Mouse (Mus musculus) midbrain, postnatal 0 days (tissue): ENCODE data around the gene Chn2. TPM values are rescaled to one million over a fixed set of nuclear protein-coding genes. Genes with fewer than 3 reads are reported as not detected.

ENCODE experiments used
- ATAC-seq: fragments of 200-750 bp; cut with Nextera tagmentation; 2 replicates; pipeline ENCODE4 v1.8.0; 2017; ENCODE audit warnings: moderate number of reproducible peaks, mild to moderate bottlenecking, moderate TSS enrichment, moderate library complexity; ENCODE audit not compliant: low FRiP score
- DNase-seq: peaks from one replicate; pipeline ENCODE4 v3.0.0-alpha.2; 2015; ENCODE audit warnings: low spot score
- H3K27ac ChIP-seq: fragments of 300-500 bp; sonication (generic); 2 replicates; pipeline ENCODE4 v1.5.1; 2014; ENCODE audit warnings: low read depth, mild to moderate bottlenecking, low read length, mixed read lengths
- H3K27me3 ChIP-seq: fragments of 300-500 bp; sonication (generic); 2 replicates; pipeline ENCODE4 v1.6.1; 2014; ENCODE audit warnings: low read length, control low read depth, mixed read lengths; ENCODE audit not compliant: insufficient read depth
- H3K36me3 ChIP-seq: fragments of 300-500 bp; sonication (generic); 2 replicates; pipeline ENCODE4 v1.6.1; 2014; ENCODE audit warnings: low read length, control low read depth, mixed read lengths; ENCODE audit not compliant: insufficient read depth
- H3K4me1 ChIP-seq: fragments of 300-500 bp; sonication (generic); 2 replicates; pipeline ENCODE4 v1.6.1; 2014; ENCODE audit warnings: mild to moderate bottlenecking, control low read depth, antibody characterized with exemption, low read length, mixed read lengths; ENCODE audit not compliant: insufficient read depth
- H3K4me2 ChIP-seq: fragments of 300-500 bp; sonication (generic); 2 replicates; pipeline ENCODE4 v1.6.1; 2014; ENCODE audit warnings: low read depth, mild to moderate bottlenecking, low read length, mixed read lengths; ENCODE audit not compliant: poor library complexity, severe bottlenecking
- H3K4me3 ChIP-seq: fragments of 300-500 bp; sonication (generic); 2 replicates; pipeline ENCODE4 v1.5.1; 2014; ENCODE audit warnings: low read depth, mild to moderate bottlenecking, low read length, moderate library complexity
- H3K9ac ChIP-seq: fragments of 300-500 bp; sonication (generic); replicated peaks from 2 replicates; pipeline ENCODE4 v1.6.1; 2014; ENCODE audit warnings: mild to moderate bottlenecking, low read length, moderate library complexity, mixed read lengths; ENCODE audit not compliant: poor library complexity, severe bottlenecking
- H3K9me3 ChIP-seq: fragments of 300-500 bp; sonication (generic); 2 replicates; pipeline ENCODE4 v1.6.1; 2016; ENCODE audit warnings: low read length, control low read depth
- CTCF ChIP-seq: IDR thresholded peaks from 2 replicates; pipeline ENCODE4 v1.5.1; 2016; ENCODE audit warnings: antibody characterized with exemption, mild to moderate bottlenecking
- WGBS: fragments of 180-500 bp; shearing (Covaris S2); extraction: QIAGEN DNeasy Blood & Tissue Kit; methylation state at CpG from one replicate; pipeline ENCODE4 v1.1.7; 2014; 5-methylcytosine and 5-hydroxymethylcytosine counted together
- polyA plus RNA-seq: library from polyadenylated mRNA; unstranded; fragments of >200 nt; fragmentation: Nextera tagmentation; extraction: Ambion mirVana; gene quantifications from 2 replicates; pipeline ENCODE4 v1.2.1, GENCODE M21; 2015
- total RNA-seq: library from RNA; depleted of rRNA; stranded (reverse); fragments of >200 nt; gene quantifications from 2 replicates; pipeline ENCODE4 v1.2.3, GENCODE M21; 2014

The Chn2 gene
- total and polyA plus RNA-seq, 2 experiments from 2014 or later = 21.4 to 36.4 TPM

DNA sequence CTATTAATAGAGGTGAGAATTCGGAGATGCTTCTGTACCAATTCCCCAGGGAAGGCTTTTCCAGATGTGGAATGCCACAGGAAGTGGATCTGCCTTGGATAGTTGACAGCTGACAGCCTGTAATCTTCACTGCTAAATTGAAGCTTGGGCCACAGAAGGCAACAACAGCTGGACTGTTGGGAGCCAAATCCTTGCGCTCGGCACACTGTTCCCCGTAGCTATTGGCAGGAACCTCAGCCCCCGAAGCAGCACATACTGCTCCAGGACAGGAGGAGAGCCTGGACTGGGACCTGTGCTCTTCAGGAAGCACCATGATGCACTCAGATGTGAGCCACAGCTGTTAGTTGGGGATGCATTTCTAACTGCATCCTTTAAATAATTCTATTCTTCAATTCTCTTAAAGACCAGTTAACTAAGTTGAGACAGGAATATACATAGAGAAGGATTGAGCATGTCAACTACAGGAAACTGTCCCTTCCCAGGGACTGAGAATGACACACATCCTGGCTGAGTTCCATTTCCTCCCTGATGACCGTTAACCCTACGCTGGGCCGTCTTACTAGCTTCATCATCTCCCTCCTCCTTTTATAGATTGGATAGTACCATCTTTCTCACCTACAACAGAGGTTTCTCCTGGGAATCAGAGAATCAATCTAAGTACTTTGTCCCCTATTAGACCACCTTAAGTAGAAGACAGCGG is 64.1 kb downstream of the Chn2 start:
- ATAC-seq = no peak

DNA sequence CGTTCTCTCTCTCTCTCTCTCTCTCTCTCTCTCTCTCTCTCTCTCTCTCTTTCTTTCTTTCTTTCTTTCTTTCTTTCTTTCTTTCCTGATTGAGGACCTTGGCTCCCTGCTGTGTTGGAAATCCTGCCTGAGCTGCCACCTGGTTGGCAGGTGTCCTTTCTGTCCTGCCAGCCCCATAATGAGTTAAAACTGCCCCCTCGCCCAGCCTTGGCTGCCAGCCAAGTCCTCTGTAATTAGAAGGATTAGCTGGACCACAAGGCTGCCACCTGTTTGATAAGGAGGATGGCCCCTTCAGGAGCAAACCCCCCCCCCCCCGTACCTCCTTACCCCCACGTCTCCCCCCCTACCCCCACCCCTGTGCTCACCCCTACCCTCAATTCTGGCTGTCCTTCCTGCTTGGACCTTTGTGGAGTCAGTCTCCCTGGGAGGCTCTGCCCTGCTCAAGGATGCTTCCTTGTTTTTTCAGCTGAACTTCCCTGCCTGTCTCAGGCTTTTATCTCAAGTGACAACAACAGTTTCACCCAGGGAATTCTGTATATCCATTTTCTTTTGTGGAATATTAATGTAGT is 72.1 kb downstream of the Chn2 start:
- H3K4me2 ChIP-seq = no peak overlapping the region
- TF ChIP-seq CTCF = no peak
- no peaks in the 10 kb centered on the region for H3K36me3 ChIP-seq
- 10% methylated on average over 3 of the region's 4 CpGs for WGBS
- no peaks in the 10 kb centered on the region for H3K27me3 ChIP-seq
- H3K4me3 ChIP-seq = no peak overlapping the region
- H3K4me1 ChIP-seq = no peaks in the 10 kb centered on the region
- ATAC-seq (no peak), DNase-seq (peak; percentile 62)
- H3K9me3 ChIP-seq = no peaks in the 10 kb centered on the region
- H3K27ac ChIP-seq = no peak overlapping the region
- H3K9ac ChIP-seq = no peak overlapping the region

More for the DNA sequence above, 64.1 kb downstream of the Chn2 start:
- no peak overlapping the region for H3K4me2 ChIP-seq
- H3K9me3 ChIP-seq = no peaks in the 10 kb centered on the region
- no peak overlapping the region for H3K27ac ChIP-seq
- H3K27me3 ChIP-seq = no peaks in the 10 kb centered on the region
- WGBS = 73% methylated on average over 9 of the region's 9 CpGs
- H3K4me1 ChIP-seq = 0 out of 2 replicates have a peak, but pooled peaks cover 3% of the 10 kb centered on the region
- no peaks in the 10 kb centered on the region for H3K36me3 ChIP-seq
- TF ChIP-seq CTCF = no peak
- H3K4me3 ChIP-seq = no peak overlapping the region
- no peak overlapping the region for H3K9ac ChIP-seq
- no peak for DNase-seq

DNA sequence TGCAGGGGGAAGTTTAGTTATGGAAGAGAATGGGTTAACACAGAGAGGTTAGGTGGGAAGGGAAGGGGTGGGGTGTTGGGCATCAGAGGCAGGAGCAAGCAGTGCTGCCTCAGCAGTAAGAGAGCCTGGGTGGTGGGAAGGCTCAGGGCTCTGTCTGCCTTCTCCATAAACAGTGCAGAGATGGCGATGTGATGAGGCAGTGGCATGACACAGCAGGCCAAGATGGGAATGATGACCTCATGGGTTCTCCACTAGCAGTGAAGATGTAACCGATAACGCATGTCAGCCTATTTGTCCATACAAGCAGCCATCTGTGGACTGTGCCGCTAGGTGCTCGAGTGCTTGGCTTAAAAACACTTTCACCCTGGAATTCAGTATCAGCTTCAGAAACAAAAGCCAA is 74.0 kb downstream of the Chn2 start:
- WGBS = 87% methylated on average over 5 of the region's 5 CpGs
- H3K4me3 ChIP-seq = no peak overlapping the region
- no peaks in the 10 kb centered on the region for H3K36me3 ChIP-seq
- ATAC-seq (no peak), DNase-seq (no peak)
- no peak overlapping the region for H3K27ac ChIP-seq
- no peak for TF ChIP-seq CTCF
- no peak overlapping the region for H3K4me2 ChIP-seq
- no peaks in the 10 kb centered on the region for H3K9me3 ChIP-seq
- H3K9ac ChIP-seq = no peak overlapping the region
- H3K4me1 ChIP-seq = no peaks in the 10 kb centered on the region
- no peaks in the 10 kb centered on the region for H3K27me3 ChIP-seq

DNA sequence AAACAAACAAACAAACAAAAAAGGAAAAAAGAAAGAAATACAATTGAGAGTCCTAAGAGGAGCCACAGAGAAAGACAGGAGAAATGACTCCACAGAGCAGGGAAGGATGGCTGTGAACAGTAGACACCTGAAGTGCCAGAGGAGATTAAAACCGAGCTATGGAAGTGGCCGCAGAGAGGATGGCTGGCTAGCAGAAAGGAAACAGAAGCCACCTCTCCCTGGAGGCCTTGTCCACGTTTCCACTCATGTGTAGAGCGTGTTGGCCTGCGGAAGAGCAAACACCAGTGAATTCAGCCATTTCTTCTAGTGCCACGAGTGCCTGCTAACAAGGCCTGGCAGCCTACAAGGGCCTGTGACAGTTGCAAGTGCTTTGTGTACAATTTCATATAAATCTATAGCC is 75.1 kb downstream of the Chn2 start:
- no peak overlapping the region for H3K4me3 ChIP-seq
- H3K27me3 ChIP-seq = no peaks in the 10 kb centered on the region
- H3K36me3 ChIP-seq = no peaks in the 10 kb centered on the region
- H3K9ac ChIP-seq = no peak overlapping the region
- H3K4me1 ChIP-seq = no peaks in the 10 kb centered on the region
- no peaks in the 10 kb centered on the region for H3K9me3 ChIP-seq
- DNase-seq (no peak), ATAC-seq (no peak)
- TF ChIP-seq CTCF = no peak
- no peak overlapping the region for H3K27ac ChIP-seq
- H3K4me2 ChIP-seq = no peak overlapping the region
- 92% methylated on average over 6 of the region's 6 CpGs for WGBS

DNA sequence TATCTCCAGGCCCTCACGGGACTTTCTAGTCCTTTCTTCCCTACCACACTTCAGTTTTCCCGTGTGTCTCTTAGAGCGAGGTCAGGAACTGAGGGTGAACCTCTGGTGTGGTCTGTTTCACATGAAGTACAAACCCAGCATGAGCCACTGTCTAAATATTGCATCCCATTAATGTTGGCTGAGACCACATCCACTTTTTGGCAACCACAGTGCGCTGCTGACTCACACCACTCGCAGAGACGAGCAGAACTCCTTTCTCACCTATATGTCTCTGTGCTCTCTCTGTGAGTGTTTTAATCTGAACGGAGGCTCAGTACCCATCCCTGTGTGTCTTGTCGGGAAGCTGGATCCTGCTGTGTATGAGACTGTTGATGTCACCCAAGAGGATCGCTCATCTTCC is 76.9 kb downstream of the Chn2 start:
- no peak overlapping the region for H3K4me3 ChIP-seq
- TF ChIP-seq CTCF = no peak
- no peaks in the 10 kb centered on the region for H3K27me3 ChIP-seq
- no peaks in the 10 kb centered on the region for H3K4me1 ChIP-seq
- ATAC-seq (no peak), DNase-seq (no peak)
- H3K4me2 ChIP-seq = no peak overlapping the region
- H3K9me3 ChIP-seq = no peaks in the 10 kb centered on the region
- no peak overlapping the region for H3K9ac ChIP-seq
- H3K27ac ChIP-seq = no peak overlapping the region
- H3K36me3 ChIP-seq = no peaks in the 10 kb centered on the region
- 88% methylated on average over 9 of the region's 9 CpGs for WGBS

DNA sequence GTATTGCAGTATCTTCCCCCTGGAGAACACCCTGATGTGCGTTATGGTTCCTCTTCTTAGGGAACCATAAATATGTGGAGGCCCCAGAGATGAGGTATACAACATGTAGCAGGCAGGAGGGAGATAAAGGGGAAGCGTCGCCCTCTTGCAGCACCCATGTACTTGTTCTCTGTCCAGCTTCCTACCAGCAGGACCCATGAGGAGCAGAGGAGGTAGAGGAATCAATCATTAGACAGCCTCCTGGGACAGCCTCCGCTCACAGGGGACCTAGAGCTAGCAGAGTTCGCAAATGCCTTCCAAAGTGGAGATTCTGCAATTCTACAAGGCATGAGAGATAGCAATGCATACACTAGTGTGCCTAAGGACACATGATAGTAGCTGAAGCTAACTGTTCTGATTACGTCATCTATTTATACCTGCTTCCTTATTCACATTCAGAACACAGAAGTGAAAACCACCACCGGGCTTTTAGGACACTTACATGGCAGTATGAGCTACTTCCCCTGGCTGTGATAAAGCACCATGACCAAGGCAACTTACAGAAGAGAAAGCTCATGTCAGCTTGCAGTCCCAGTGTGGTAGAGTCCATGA is 77.7 kb downstream of the Chn2 start:
- no peak overlapping the region for H3K4me2 ChIP-seq
- H3K9ac ChIP-seq = no peak overlapping the region
- H3K4me3 ChIP-seq = no peak overlapping the region
- no peaks in the 10 kb centered on the region for H3K27me3 ChIP-seq
- H3K9me3 ChIP-seq = no peaks in the 10 kb centered on the region
- DNase-seq = no peak
- 91% methylated on average over 7 of the region's 7 CpGs for WGBS
- no peak overlapping the region for H3K27ac ChIP-seq
- H3K4me1 ChIP-seq = no peaks in the 10 kb centered on the region
- no peak for ATAC-seq
- no peak for TF ChIP-seq CTCF
- no peaks in the 10 kb centered on the region for H3K36me3 ChIP-seq
